Mouse (Mus musculus): ENCODE results near the gene Rpl37.

The Rpl37 gene

DNA sequence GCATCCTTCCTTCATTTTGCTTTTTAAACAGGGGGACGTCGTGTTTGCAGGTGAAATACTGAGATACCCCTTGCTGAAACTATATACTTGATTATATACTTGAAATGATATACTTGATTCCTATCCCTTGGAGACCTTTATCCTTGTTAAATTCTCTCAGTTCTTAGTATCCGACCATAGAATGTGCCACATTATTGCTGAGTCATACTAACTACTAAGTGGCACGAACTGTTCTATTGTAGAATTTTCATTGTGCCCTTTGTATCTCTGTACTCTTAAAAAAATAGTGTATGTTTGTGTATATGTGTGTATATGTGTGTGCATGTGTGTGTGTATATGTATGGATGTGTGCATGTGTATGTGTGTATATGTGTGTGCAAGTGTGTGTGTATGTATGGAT, 39.9 kb downstream of the Rpl37 start:
- no peak for DNase-seq

DNA sequence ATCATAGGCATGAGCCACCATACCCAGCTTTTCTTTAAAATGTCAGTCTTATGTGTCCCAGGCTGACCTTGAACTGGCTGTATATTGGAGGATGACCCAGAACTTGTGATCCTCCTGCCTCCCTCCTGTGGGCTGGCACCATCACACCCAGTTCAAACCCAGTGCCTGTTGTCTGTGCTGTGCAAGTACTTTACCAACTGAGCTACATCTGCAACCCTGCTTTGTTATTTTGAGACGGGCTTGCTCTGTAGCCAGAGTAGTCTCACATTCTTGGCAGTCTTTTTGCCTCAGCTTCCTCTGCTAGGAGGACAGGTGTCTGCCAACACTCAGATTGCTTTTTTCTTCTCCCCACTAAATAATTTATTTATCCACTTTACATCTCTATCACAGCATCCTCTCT, 40.9 kb downstream of the Rpl37 start:
- no peak for DNase-seq

DNA sequence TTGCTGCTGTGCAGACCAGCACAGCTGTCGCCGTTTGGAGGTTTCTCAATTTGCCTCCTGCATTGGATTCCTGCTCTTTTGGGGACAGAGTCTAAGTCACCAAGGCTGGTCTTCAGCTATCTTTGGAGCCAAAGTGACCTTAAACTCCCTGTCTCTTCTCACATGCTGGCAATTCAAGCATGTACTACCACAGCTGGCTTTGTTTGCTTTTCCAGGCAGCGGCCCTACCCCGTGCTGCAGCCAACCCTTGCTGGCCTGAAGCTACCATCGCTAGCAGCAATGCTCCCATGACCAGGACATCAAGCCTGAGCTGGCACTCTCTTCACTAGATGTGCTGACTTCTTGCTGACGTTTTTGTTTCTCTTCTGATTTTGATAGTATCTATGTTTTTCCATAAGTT, 42.4 kb downstream of the Rpl37 start:
- DNase-seq: no peak

DNA sequence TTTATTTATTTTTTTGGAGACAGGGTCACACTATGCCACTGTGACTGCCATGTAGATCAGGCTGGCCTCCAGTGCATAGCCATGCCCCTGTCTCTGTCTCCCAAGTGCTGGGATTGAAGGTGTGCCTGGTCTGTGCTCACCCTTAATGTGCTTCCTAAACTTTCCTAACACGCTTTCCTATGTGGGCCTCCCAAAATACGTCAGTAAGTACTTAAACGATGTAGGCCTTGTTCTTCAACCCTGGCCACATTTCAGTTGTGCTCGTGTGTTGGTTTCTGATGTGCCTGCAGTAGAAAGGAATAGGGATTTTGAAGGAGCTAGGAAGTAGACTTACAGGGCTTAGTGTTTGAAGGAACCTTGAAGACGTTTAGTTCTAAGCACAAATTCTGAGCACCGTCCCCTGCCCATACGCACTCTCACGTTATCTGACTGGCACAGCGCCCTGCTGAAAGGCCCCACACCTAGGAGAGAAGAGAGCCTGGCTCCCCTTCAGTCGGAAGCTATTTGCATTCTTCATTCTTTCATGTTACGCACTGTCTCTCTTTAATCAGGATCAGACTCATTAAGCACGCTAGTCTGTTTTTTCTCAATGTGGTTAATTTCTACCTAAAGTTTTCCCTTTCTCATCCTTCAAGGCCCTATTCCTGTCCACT, 48.8 kb downstream of the Rpl37 start:
- DNase-seq: no peak
